Mouse (Mus musculus): Measurements from ENCODE around the gene Vsig10l.

Vsig10l gene

DNA sequence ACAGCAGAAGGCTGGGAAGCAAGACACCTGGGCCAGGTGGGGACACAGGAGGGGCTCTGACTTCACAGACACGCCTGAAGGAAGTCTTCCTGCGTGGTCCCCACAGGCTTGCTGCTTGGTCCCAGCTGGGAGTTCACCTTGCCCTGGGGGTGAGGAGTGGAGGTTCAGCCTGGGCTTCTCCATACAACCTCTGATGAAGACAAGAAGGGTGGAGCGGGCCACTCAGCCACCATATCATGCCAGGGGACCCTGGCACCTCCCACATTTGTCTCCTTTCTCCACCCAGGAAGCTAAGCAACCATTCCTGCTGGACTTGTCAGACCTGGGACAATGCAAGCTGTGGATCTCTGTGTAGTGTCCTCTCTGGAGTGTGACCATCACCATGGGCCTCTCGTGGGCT lies at the start of gene Vsig10l:
Vsig10l (plus strand) TSS at position 301 of the 400 bp plus-strand sequence.
- no peak for DNase-seq

DNA sequence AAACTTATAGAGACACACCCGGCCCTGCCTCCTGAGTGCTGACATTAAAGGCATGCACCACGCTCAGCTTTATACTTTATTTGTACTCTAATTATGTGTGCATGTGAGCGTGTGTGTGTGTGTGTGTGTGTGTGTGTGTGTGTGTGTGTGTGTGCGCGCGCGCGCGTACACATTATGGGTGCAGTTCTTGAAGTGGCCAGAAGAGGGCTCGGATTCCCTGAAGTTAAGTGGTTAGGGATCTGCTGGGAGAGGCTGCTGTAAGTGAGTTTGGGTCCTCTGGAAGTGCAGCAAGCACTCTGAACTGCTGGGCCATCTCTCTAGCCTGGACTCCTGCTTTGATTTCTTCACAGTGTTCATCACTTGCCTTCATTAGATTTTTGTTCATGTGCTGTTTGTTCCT lies 45.7 kb upstream of the Vsig10l start:
- DNase-seq, result no peak

DNA sequence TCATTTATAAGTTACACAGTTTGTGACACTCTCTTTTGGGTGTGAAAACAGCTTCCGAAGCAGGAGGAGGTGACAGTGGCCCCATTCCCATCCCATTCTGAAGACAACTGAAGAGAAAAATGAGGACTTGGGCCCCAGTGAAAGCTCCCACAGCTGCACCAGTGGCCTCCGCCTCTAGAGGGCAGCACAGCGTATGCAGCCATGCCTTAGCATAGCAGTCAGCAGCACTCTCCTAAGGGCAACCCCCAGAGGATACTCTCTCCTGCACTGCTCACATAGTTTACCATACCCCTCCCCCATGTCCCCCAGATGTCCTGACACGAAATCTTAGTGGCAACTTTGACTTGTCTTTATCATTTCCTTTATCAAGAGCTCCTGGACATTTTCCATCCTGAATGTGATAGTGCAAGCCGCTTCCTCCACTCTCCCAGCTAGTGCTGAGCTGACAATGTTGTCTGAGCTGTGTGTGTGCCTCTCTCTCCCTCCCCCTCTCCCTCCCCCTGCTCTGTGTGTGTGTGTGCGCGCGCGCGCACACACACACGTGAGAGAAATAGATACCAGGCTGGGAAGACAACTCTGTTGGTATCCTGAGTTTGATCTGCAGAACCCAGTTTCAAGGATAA lies 39.8 kb upstream of the Vsig10l start:
- DNase-seq, result peak; percentile 72

DNA sequence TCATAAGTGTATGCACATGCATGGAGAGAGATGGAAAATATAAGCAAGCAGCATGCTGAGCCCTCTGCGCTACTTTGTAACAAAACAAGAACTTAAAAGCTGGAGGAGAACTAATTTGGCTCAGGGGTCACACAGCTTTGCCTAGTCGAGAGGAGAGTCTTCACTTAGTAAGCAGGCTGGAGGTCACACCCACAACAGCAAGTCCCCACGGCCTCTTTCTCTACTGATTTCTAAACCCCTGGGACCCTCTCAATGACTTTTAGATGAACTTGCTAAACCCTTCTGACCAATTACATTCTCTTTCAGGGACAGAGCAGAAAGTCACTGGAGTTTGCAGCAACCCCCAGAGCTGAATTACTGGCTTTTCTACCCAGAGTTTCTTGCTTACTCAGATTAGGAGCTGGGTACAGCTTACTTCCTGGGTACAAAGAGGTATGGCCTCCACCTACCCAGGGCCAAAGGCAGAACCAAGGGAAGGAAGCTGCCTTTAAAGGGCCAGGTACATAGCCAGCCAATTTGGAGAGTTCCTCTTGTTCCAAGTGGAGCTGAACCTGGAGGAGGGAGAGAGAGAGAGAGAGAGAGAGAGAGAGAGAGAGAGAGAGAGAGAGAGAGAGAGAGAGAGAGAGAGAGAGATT lies 38.8 kb upstream of the Vsig10l start:
- DNase-seq, result no peak

DNA sequence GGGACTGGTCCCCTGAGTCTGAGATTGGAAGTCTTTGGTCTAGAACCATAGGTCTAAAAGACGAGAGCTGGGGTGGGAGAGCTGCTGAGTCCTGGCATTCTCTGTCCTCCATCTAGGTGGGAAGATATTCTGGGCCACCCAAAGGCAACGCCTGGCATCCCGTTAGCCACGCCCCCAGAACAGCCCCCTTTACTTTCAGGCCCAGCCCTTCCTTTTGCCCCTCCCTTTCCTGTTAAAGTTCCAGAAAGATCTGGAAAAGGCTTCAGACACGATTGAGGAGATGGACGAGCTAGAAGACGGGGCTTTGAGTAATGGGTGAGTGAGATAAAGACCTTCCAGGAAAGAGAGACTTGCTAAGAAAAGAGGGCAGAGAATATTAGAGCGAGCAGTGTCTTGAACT lies 35.5 kb upstream of the Vsig10l start, which contains the start of gene Lim2:
Lim2 (plus strand) TSS at position 265 of the 400 bp plus-strand sequence.
- no peak for DNase-seq

DNA sequence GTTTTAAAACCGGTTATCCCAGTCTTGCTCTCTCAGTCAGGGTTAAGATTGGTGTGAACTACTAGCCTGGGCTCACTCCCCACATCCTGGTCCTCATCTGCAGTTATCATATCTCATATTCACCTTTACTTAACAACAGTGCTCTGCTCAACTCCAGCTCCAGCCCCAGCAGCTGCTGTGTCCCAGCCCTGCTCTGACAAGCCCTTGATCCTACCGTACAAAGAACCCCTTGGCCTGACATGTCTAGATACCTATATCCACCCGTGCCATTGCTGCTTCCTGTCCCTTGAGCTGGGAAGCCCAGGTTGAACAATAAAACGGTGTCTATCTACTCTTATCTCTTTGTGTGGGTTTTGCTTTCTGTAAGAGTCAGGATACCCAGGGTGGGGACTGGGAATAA lies 33.5 kb upstream of the Vsig10l start:
- DNase-seq, result no peak

DNA sequence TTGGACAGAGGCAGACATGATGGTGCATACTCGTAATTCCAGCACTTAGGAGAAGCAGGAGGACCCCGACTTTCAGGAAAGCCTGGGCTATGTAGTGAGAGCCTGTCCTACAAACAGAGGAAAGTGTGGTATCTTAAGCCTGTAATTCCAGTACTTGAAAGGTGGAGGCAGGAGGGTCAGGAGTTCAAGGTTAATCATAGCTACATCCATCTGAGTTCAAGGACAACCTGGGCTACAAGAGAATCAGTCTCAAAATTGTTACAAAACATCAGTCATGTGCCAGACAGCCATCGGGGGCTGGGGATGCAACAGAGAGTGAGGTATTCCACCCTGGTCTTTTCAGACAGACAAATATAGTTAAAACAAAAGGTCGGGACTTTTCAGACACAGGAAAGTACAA lies 30.1 kb upstream of the Vsig10l start:
- DNase-seq, result no peak

DNA sequence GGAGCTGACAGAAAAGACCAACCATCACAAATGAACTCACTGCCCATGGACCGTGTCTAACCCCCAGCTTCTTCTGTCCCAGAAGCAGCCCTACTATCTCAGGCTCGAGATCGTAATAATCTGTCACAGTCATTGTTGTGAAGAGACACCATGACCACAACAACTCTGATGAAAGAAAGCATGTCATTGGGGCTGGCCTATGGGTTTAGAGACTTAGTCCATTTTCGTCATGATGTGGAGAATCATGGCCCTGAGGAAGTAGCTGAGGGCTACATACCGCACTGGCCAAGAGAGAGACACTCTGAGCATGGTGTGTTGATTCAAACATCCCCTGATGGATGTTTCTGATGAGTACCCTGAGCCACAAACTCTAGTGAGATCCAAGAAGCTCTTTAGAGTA lies 28.3 kb upstream of the Vsig10l start:
- no peak for DNase-seq

DNA sequence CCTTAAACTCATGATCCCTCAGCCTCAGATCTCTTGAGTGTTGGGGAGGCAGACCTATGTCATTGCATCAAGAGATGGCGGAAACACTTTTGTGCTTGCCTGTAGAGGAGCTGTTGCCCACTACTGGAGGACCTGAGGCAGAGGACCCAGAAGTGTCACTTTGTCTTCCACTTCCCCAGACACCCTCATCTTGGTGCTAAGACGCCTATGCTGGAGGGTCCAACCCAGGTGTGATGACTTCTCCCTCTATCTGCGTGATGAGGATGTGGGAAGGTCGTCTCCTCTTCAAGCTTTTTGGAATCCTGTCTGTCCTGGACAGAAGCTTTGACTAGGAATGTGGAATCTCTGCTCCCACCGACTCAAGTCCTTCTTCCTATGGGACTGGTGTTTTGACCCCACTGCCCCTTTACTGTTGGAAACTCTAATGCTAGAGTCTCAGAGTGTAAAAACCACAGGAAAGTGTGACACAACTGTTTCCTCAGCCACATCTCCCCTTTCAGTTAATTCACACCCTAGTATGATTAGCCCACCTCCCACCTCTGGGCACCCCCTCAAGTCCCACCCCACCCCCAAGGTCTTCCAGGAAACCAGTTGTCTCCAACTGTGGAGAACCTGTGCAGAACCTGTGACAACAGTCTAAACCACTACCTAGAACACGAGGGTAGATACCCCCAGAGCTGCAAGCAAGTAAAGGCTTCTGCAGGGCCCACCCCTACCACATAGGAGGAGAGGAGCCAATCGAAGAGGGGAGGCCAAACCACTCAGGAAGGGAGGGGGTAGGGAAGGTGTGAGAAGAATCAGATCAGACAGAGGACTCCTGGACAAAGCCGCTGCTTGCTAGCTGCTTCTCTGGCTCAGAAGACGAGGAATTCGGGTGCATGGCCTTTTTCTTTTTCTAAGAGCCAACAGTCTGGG lies 26.4 kb upstream of the Vsig10l start, which contains the start of gene Nkg7:
Nkg7 (plus strand) TSS at position 733 of the 915 bp plus-strand sequence.
- no peak for DNase-seq

DNA sequence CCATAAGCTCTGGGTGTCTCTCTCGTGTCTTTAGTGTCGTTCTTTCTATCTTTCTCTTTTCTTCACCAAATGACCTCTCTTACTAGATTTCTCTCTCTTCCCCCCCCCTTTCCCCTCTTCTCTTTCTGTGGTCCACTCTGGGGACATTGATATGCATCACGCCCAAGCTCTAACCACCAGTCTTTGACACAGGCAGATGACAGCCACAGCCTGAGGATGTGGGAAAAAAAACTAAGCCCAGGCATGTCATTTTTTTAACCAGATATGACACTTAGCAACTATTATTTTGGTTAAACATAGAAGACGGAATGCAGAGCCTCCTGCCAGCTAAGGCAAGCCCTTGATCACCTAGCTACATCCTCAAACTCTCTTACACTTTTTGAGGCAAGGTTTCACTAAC lies 24.3 kb upstream of the Vsig10l start:
- DNase-seq, result no peak

DNA sequence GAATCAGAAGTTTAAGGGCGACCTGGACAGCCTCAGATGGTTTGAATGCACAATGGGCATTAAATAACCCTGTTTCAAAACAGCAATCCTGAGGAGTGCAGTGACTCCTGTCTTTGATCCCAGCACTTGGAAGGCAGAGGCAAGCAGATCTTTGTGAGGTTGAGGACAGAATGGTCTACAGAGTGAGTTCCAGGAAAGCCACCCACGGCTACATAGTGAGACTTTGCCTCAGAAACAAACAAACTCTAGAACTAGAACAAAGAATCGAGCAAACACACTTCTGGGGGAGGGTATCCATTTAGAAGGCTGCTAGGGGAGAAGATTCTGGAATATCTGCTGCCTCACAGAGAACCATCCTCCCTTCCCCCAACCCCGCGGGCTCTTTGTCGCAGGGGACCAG lies 22.5 kb upstream of the Vsig10l start, which contains the start of gene Cldnd2:
Cldnd2 (plus strand) TSS at position 301 of the 400 bp plus-strand sequence.
- DNase-seq, result no peak

DNA sequence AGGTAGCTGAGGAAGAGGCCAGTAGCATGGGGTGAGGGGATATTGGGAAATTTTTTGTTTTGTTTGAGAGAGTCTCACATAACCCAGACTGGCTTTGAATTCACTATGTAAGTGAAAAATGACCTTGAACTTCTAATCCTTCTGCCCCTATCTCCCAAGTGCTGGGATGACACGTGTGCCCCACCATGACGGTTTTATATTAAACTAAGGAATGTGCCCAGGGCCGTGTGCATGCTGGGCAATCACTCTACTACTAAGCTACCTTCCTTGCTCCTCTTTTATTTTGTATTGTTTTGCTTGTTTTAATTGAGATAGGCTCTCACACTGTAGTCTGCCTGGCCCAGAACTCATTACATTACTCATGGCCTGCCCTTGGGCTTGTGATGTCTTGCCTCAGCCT lies 21.9 kb upstream of the Vsig10l start:
- no peak for DNase-seq

DNA sequence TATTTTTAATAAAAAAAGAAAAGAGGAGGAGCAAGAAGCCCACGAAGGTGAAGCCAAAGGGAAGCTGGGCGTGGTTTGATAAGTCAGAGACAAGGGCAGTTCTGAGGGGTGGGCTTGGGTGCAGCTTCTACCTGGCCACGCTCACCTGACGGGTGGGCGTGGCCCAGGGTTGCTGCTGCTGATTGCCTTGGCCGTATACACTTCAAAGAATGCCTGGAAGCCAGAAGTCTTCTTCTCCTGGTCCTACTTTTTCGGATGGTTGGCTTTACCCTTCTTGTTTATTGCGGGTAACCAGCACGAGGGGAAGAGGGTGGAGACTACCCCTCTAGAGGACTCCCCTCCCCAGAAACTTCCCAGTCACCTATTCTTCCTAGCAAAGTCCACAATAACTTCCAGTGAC lies 20.3 kb upstream of the Vsig10l start:
- peak; percentile 46 for DNase-seq

DNA sequence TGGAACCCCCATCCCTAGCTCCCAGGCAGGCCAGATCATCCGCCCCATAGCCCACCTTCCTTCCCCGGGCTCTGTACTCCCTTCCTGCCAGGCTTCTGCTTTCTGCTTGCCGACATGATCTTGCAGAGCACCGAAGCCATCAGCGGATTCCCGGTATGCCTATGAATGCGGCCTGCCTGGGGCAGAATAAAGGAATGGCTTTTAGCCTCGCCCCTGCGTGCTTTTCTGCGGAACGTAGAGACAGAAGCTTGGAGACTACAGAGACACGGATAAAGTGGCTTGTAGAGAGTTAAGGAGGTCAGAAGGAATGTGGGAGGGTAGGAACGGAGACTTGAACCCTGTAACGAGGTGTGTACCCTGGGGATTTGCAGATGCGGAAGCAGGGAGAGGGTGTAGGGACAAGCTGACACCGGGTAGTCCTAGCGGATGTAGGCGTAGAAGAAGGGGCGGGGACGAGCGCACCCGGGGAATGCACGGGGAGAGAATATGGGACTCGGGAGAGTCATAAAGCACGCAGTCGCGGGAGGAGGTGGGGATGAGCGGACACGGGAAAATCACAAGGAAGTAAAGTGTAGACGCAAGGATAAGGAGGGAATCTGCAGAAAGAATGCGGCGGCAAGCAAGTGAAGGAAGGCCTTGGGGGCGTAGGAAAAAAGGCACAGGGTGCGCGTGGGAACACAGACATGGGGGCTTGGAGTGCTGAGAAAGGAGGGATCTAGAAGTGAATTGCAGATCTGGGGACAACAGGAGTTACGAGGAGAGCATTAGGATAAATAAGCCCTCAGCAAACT lies 19.6 kb upstream of the Vsig10l start:
- peak; percentile 75 for DNase-seq

DNA sequence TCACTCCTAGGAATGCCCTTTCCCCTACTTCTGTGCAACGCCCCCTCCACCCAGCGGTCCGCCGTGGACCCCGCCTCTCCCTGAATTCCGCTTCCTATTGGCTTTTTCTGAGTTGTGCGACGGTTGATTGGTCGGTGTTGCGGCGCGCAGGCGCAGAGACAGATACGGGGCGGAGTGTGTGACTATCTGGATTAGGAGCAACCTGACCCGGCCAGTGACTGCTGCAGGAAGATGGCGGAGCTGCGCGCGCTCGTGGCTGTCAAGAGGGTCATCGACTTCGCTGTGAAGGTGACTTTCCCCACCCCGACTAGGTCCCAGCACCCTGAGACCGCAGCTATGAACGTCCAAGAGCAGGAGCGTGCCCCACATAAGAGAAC lies 19.0 kb upstream of the Vsig10l start, which contains the start of the genes Etfb and Gm45233:
Etfb (plus strand) TSS at position 167 of the 377 bp plus-strand sequence.
Gm45233 (plus strand) TSS at position 212 of the 377 bp plus-strand sequence.
- DNase-seq, result peak; percentile 97

DNA sequence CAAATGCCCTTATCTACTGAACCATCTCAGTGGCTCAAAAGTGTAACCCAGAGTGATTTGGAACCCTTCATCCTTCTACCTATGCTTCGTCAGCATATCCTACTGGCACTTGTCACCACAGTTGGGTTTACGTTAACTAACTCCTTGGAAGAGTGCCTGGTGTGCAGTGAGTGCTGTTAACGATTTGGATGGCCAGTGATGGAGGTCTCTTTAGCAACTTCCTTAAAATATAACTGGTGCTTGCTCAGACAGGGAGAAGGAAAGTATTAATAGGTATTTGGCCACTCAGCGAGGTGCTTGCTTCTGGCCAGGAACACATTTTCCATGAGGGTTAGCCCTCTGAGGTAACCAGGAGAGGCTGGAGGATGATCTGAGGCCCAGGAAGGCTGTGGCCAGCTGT lies 15.2 kb upstream of the Vsig10l start:
- no peak for DNase-seq

DNA sequence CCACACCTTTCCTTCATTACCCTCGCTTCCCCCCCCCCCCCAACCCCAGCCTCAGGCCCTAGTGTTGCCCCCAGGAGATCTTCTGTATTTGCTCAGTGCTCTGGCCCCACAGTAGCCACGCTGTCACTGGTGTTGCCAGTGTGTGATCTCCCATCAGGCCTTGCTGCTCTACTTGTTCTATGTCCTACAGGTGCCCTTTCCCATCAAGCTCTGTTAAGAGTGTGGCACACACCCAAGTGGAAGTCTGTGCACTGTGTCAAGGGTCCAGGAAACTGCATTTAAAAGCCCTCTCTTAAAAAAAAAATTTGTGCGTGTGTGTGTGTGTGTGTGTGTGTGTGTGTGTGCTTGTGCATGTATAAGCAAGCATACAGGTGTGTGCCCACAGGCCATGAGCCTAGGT lies 14.7 kb upstream of the Vsig10l start:
- no peak for DNase-seq

DNA sequence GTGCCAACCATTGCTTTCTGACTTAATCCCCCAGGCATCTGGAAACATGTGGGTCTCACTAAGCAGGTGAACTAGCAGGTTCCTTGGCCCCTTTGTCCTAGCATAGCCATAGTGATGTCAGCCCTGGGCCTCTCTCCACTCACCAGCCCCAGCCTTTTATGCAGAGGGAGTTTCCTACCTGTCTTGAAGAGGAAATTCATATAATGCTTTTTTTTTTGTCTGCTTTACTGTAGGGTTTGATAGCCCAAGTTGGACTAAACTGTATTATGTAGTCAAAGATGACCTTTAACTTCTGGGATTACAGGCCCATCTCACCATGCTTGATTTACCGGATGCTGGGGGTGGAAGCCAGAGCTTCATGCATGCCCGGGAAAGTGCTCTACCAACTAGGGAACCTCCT lies 13.1 kb upstream of the Vsig10l start:
- DNase-seq, result no peak

DNA sequence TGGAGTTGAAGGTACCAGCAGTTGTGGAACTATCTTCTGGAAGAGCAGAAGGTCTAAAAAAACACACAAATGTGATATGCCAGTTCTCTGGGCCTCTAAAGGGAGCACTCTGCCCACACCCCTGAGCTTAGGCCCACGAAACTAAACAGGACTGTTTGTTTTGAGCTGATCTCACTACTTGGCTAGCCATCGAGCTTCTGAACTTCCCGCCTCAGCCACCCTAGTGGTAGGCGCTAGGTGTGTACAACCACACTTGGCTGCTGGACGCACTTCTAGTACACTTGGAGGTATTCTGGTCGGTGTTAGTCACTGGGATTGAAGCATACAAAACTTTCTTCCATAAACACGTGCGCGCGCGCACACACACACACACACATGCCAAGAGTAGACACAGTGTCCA lies 11.2 kb upstream of the Vsig10l start:
- DNase-seq, result no peak

DNA sequence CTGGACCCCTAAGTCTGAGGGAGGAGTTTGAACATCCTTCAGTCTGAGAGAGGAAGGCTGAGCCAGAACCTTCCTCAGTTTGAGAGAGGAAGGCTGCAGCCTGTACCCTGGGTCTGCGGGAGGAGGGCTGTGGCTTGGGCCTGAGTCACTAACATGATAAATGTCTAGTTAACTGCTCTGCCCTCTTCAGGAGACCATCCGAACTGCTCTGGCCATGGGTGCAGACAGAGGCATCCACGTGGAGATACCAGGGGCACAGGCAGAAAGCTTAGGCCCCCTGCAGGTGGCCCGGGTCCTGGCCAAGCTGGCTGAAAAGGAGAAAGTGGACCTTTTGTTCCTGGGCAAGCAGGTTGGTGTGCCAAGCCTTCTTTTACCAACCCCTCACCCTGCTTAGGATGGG lies 10.3 kb upstream of the Vsig10l start:
- no peak for DNase-seq

DNA sequence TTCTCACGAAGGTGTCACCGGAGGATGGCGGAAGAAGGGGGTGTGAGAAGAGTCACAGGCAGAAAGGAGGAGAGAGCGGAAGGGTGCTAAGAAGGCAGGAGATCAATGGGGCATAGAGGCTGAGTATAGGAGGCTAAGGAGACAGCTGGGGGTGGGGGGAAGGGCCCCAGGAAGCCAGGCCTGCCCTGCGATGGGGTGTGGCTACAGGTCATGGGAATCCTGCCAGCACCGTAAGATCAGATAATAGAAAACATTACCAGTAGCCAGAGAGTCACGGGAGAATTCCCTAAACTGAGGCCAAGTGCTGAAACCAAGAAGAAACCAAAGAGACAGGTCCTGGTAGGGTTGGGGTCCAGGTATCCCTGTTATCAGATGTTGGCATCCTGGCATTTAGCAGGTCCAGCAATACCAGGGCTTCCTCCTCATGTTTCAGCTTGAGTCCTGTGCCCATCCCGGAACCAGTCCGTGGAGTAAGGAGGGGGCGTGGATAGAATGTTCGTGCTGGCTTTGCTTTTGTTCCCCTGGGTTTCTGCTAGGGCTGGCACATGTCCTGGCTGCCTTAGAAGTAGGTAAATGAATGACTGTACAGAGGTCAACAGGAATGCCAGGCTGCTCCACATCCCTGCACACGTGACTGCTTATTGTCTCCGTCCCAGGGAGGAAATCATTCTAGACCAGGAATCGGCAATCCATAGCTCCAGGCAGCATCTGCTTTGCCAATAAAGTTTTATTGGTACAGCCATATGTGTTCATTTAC lies 9.2 kb upstream of the Vsig10l start:
- DNase-seq, result no peak

DNA sequence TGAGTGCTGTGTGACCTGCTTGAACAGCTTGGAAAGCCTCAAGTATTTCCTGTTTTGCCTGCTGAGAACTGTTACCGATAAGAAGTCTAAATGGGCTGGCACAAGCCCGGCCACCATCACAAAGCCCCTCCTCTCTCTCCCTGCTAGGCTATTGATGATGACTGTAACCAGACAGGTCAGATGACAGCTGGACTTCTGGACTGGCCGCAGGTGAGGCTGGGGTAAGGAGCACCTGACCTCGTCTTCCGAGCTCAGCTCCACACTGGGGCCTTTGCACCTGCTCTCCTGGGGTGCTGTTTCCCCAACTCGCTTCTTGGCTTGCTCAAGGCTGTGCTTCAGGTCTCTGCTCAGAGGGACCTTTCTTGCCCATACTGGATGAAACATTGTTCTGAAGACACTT lies 8.6 kb upstream of the Vsig10l start:
- DNase-seq, result no peak

Measured in cerebellum, adult 9-11 months (tissue).